Mouse (Mus musculus): ENCODE results near the gene Mta3.

DNA sequence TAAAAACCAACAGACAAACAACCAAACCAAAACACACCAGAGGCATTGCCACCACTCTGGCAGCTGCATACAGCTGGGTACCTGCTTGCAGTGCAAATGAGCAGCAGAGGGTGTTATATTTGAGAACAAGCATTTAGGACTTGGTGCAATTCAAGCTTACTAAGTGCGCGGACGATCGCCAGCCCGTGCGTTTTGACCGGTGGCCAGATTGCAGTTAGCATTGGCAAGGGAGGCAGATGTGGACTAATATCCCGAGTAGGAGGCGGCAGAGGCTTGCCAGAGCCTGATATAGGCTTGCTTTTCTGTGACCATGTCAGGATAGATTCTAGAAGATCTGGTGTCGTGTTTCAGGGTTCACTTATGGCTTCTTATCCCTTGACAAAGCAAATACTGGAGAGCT lies 52.1 kb downstream of the Mta3 start:
- no peak for TF ChIP-seq POLR2A (IDR thresholded peaks at IDR 0.05; ENCODE audit: low read depth, low read length)
- TF ChIP-seq CTCF (IDR thresholded peaks at IDR 0.05; ENCODE audit: extremely low read depth, insufficient read length, insufficient replicate concordance, low read depth, low read length) = no peak
